Mouse (Mus musculus): ENCODE results near the gene Slc37a4. TPM values are rescaled to one million over a fixed set of nuclear protein-coding genes. Genes with fewer than 3 reads are reported as not detected.
"Not testable (repeated sequence)": the region's sequence is repeated elsewhere in the genome, so short reads cannot be mapped to it uniquely, and the experiment has no call there.

Slc37a4 gene
- polyA plus RNA-seq, 1 experiment from 2014 or later: 41.6 TPM

GRCm38 (mm10) chr9:44417892-44418363, 21.3 kb downstream of the Slc37a4 start:
- peak overlapping the region; percentile 86 for H3K4me2 ChIP-seq (ENCODE audit: low read length)
- peak overlapping the region; percentile 81 for H3K27ac ChIP-seq (ENCODE audit: low read length)
- under 1% methylated on average over 37 of the region's 38 CpGs for WGBS
- peak overlapping the region; percentile 81 for H3K4me3 ChIP-seq (replicated peaks; ENCODE audit: low read length)
- H3K9ac ChIP-seq (replicated peaks; ENCODE audit: low read depth, low read length): peak overlapping the region; percentile 82
- H3K36me3 ChIP-seq (ENCODE audit: control insufficient read depth, insufficient read depth): peaks cover 5% of the 10 kb centered on the region
- H3K27me3 ChIP-seq (replicated peaks; ENCODE audit: control insufficient read depth, insufficient read depth, low read length): no peaks in the 10 kb centered on the region
- ATAC-seq: peak; percentile 85
- H3K4me1 ChIP-seq (replicated peaks; ENCODE audit: control insufficient read depth, insufficient read depth, low read length): peaks cover 11% of the 10 kb centered on the region
- no peaks in the 10 kb centered on the region for H3K9me3 ChIP-seq (ENCODE audit: control insufficient read depth, low read length)

GRCm38 (mm10) chr9:44418519-44419385, 22.1 kb downstream of the Slc37a4 start, which contains the start of gene Ccdc84:
TSS of gene Ccdc84 (minus strand) at chr9:44418569.
- WGBS: 79% methylated on average over 14 of the region's 14 CpGs
- H3K9ac ChIP-seq (replicated peaks; ENCODE audit: low read depth, low read length): peak within 1 kb of the TSS; percentile 82
- H3K4me3 ChIP-seq (replicated peaks; ENCODE audit: low read length): peak within 1 kb of the TSS; percentile 81
- H3K36me3 ChIP-seq (ENCODE audit: control insufficient read depth, insufficient read depth): peaks cover 2% of the 10 kb centered on the region; the same call in 1 of the 2 replicates
- H3K27ac ChIP-seq (ENCODE audit: low read length): peak within 1 kb of the TSS; percentile 81
- H3K4me1 ChIP-seq (replicated peaks; ENCODE audit: control insufficient read depth, insufficient read depth, low read length): peaks cover 11% of the 10 kb centered on the region
- no peak for ATAC-seq
- no peaks in the 10 kb centered on the region for H3K9me3 ChIP-seq (ENCODE audit: control insufficient read depth, low read length)
- no peaks in the 10 kb centered on the region for H3K27me3 ChIP-seq (replicated peaks; ENCODE audit: control insufficient read depth, insufficient read depth, low read length)
- peak within 1 kb of the TSS; percentile 86 for H3K4me2 ChIP-seq (ENCODE audit: low read length)

- H3K4me1 ChIP-seq (replicated peaks; ENCODE audit: control insufficient read depth, insufficient read depth, low read length): peaks cover 11% of the 10 kb centered on the region
- H3K9ac ChIP-seq (replicated peaks; ENCODE audit: low read depth, low read length); H3K9me3 ChIP-seq (ENCODE audit: control insufficient read depth, low read length); H3K4me3 ChIP-seq (replicated peaks; ENCODE audit: low read length); H3K27ac ChIP-seq (ENCODE audit: low read length); ATAC-seq; H3K36me3 ChIP-seq (ENCODE audit: control insufficient read depth, insufficient read depth); H3K4me2 ChIP-seq (ENCODE audit: low read length); H3K27me3 ChIP-seq (replicated peaks; ENCODE audit: control insufficient read depth, insufficient read depth, low read length): not testable (repeated sequence)
- WGBS: 95% methylated on average over 9 of the region's 9 CpGs
Observed at GRCm38 (mm10) chr9:44419730-44420129, 23.1 kb downstream of the Slc37a4 start.

- Histone ChIP-seq H3K9ac (replicated peaks; ENCODE audit: low read depth, low read length) (no peak overlapping the region), H3K27ac (ENCODE audit: low read length) (no peak overlapping the region), H3K4me3 (replicated peaks; ENCODE audit: low read length) (no peak overlapping the region), H3K4me1 (replicated peaks; ENCODE audit: control insufficient read depth, insufficient read depth, low read length) (peaks cover 11% of the 10 kb centered on the region), H3K27me3 (replicated peaks; ENCODE audit: control insufficient read depth, insufficient read depth, low read length) (no peaks in the 10 kb centered on the region), H3K4me2 (ENCODE audit: low read length) (no peak overlapping the region), H3K36me3 (ENCODE audit: control insufficient read depth, insufficient read depth) (peaks cover 2% of the 10 kb centered on the region; the same call in 1 of the 2 replicates), H3K9me3 (ENCODE audit: control insufficient read depth, low read length) (no peaks in the 10 kb centered on the region)
- no peak for ATAC-seq
- WGBS: 81% methylated on average over 5 of the region's 5 CpGs
Observed at GRCm38 (mm10) chr9:44420280-44420898, 23.7 kb downstream of the Slc37a4 start.

- no peaks in the 10 kb centered on the region for H3K9me3 ChIP-seq (ENCODE audit: control insufficient read depth, low read length)
- no peak overlapping the region for H3K27ac ChIP-seq (ENCODE audit: low read length)
- no peak overlapping the region for H3K4me3 ChIP-seq (replicated peaks; ENCODE audit: low read length)
- H3K27me3 ChIP-seq (replicated peaks; ENCODE audit: control insufficient read depth, insufficient read depth, low read length): no peaks in the 10 kb centered on the region
- WGBS: 89% methylated on average over 4 of the region's 4 CpGs
- H3K9ac ChIP-seq (replicated peaks; ENCODE audit: low read depth, low read length): no peak overlapping the region
- no peaks in the 10 kb centered on the region for H3K36me3 ChIP-seq (ENCODE audit: control insufficient read depth, insufficient read depth)
- no peak for ATAC-seq
- peaks cover 1% of the 10 kb centered on the region for H3K4me1 ChIP-seq (replicated peaks; ENCODE audit: control insufficient read depth, insufficient read depth, low read length)
- no peak overlapping the region for H3K4me2 ChIP-seq (ENCODE audit: low read length)
Observed at GRCm38 (mm10) chr9:44423576-44423975, 26.9 kb downstream of the Slc37a4 start.

- 50% methylated on average over 5 of the region's 5 CpGs for WGBS
- no peak overlapping the region for H3K4me3 ChIP-seq (replicated peaks; ENCODE audit: low read length)
- H3K27ac ChIP-seq (ENCODE audit: low read length): no peak overlapping the region
- H3K9me3 ChIP-seq (ENCODE audit: control insufficient read depth, low read length): no peaks in the 10 kb centered on the region
- no peak overlapping the region for H3K4me2 ChIP-seq (ENCODE audit: low read length)
- no peak for ATAC-seq
- H3K27me3 ChIP-seq (replicated peaks; ENCODE audit: control insufficient read depth, insufficient read depth, low read length): no peaks in the 10 kb centered on the region
- no peaks in the 10 kb centered on the region for H3K36me3 ChIP-seq (ENCODE audit: control insufficient read depth, insufficient read depth)
- no peaks in the 10 kb centered on the region for H3K4me1 ChIP-seq (replicated peaks; ENCODE audit: control insufficient read depth, insufficient read depth, low read length)
- H3K9ac ChIP-seq (replicated peaks; ENCODE audit: low read depth, low read length): no peak overlapping the region
Observed at GRCm38 (mm10) chr9:44432577-44433185, 36.0 kb downstream of the Slc37a4 start.

GRCm38 (mm10) chr9:44435747-44436146, 39.1 kb downstream of the Slc37a4 start:
- no peak overlapping the region for H3K27ac ChIP-seq (ENCODE audit: low read length)
- H3K27me3 ChIP-seq (replicated peaks; ENCODE audit: control insufficient read depth, insufficient read depth, low read length): no peaks in the 10 kb centered on the region
- no peak overlapping the region for H3K4me2 ChIP-seq (ENCODE audit: low read length)
- no peaks in the 10 kb centered on the region for H3K4me1 ChIP-seq (replicated peaks; ENCODE audit: control insufficient read depth, insufficient read depth, low read length)
- 89% methylated on average over 6 of the region's 6 CpGs for WGBS
- ATAC-seq: no peak
- no peaks in the 10 kb centered on the region for H3K9me3 ChIP-seq (ENCODE audit: control insufficient read depth, low read length)
- H3K9ac ChIP-seq (replicated peaks; ENCODE audit: low read depth, low read length): no peak overlapping the region
- H3K4me3 ChIP-seq (replicated peaks; ENCODE audit: low read length): no peak overlapping the region
- H3K36me3 ChIP-seq (ENCODE audit: control insufficient read depth, insufficient read depth): no peaks in the 10 kb centered on the region

- no peaks in the 10 kb centered on the region for H3K4me1 ChIP-seq (replicated peaks; ENCODE audit: control insufficient read depth, insufficient read depth, low read length)
- no peak within 1 kb of the TSS for H3K4me2 ChIP-seq (ENCODE audit: low read length)
- H3K27ac ChIP-seq (ENCODE audit: low read length): no peak within 1 kb of the TSS
- H3K36me3 ChIP-seq (ENCODE audit: control insufficient read depth, insufficient read depth): no peaks in the 10 kb centered on the region
- no peaks in the 10 kb centered on the region for H3K27me3 ChIP-seq (replicated peaks; ENCODE audit: control insufficient read depth, insufficient read depth, low read length)
- no peak within 1 kb of the TSS for H3K9ac ChIP-seq (replicated peaks; ENCODE audit: low read depth, low read length)
- no peak within 1 kb of the TSS for H3K4me3 ChIP-seq (replicated peaks; ENCODE audit: low read length)
- ATAC-seq: no peak
- 83% methylated on average over 19 of the region's 19 CpGs for WGBS
- H3K9me3 ChIP-seq (ENCODE audit: control insufficient read depth, low read length): no peaks in the 10 kb centered on the region
Observed at GRCm38 (mm10) chr9:44440961-44441360, 44.3 kb downstream of the Slc37a4 start, which contains the start of gene Foxr1. TSS of gene Foxr1 (minus strand) at chr9:44441136.

GRCm38 (mm10) chr9:44444402-44445025, 47.9 kb downstream of the Slc37a4 start:
- not testable (repeated sequence) for H3K4me1 ChIP-seq (replicated peaks; ENCODE audit: control insufficient read depth, insufficient read depth, low read length); H3K27me3 ChIP-seq (replicated peaks; ENCODE audit: control insufficient read depth, insufficient read depth, low read length); H3K4me3 ChIP-seq (replicated peaks; ENCODE audit: low read length); H3K27ac ChIP-seq (ENCODE audit: low read length); H3K9me3 ChIP-seq (ENCODE audit: control insufficient read depth, low read length); H3K9ac ChIP-seq (replicated peaks; ENCODE audit: low read depth, low read length); H3K36me3 ChIP-seq (ENCODE audit: control insufficient read depth, insufficient read depth); ATAC-seq; H3K4me2 ChIP-seq (ENCODE audit: low read length)
- WGBS: 87% methylated on average over 7 of the region's 7 CpGs
